ENCODE assay signal across 1 mouse cellular context in the genomic region with DNA sequence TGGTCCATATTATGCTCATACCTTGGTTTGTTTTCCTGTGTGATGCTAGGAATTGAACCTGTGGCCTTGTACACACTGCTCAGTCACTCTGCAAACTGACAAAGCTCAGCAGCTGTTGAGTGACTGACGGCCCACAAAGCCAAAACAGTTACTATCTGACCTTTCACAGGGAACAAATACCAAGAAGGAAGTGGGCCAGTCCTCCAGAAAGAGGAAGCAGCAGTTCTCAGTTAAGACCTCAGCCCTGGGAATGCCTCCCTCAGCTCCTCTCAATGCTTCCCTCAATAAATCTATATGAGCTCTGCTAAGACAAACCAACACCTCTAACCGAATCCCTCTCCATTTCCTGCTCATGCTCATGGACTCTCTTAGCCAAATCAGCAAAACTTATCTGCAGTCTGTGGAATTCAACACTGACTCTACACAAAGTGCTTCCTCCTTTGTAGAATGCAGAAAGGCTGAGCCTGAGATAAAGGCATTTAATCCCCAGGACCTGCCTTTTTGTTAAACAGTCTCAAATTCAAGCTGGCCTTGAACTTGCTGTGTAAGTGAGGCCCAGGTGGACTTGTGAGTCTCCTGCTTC.
TF ChIP-seq lines count a peak whose summit lies in the region.

No protein-coding gene starts in this region.

TF ChIP-seq in CH12.LX, 34 proteins besides CTCF, POLR2A, EP300 and RAD21 (continued from another document):
- TF ChIP-seq ELF1 (IDR thresholded peaks at IDR 0.05; ENCODE audit: low read depth, low read length), result peak; percentile 82
- TF ChIP-seq HCFC1 (IDR thresholded peaks at IDR 0.05; ENCODE audit: low read depth, low read length), result peak; percentile 59
- peak; percentile 65; the same call in 1 of the 2 replicates for TF ChIP-seq SIN3A (IDR thresholded peaks at IDR 0.05; ENCODE audit: low read length)
- no peak for TF ChIP-seq ZMIZ1 (IDR thresholded peaks at IDR 0.05; ENCODE audit: low read depth, low read length)
- peak; percentile 42 for TF ChIP-seq ETS1 (conservative IDR thresholded peaks at IDR 0.05; ENCODE audit: low read depth, low read length)
